Mouse (Mus musculus) neural tube, embryonic 10.5 days (tissue): ENCODE measurements at regions not wholly inside any gene's neighbourhood (a gene's known extent, or its start where the extent isn't known, plus 50 kb on each side); places are given as distances from the start of the nearest gene placed in this dataset.
"Not testable (repeated sequence)": the region's sequence is repeated elsewhere in the genome, so short reads cannot be mapped to it uniquely, and the experiment has no call there.

Source experiments
- DNase-seq: peaks from one replicate; pipeline ENCODE4 v3.0.0-alpha.2; 2017; ENCODE audit warnings: low spot score; ENCODE audit errors: extremely low spot score

DNA sequence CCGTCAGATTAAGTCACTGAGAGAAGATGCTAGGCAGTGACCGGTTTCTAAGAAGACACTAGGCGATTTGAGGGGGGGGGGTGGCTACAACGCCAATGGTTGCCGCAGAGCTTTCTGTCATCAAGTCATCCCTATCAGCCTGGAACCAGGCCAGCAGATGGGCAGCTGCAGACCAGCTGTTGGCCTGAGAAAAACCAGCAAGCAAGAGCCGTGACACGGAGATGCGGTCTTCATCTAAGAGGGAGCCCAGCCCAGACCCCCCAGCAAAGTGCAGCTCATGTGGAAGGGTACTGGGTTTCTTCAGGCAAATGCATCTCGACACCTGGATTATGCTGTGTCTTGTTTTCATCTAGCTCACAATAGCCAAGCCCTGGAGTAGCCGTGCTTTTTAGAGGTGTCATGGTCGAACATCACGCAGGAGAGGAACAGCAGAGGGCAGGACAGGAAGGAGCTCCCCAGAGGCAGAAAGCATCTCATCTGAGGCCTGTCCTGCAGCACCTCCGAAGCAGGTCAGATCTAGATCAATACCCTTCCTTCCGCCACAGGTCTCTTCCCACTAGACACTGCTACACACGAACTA is 76.3 kb downstream of the Cpn2 start:
- DNase-seq = peak; percentile 55

DNA sequence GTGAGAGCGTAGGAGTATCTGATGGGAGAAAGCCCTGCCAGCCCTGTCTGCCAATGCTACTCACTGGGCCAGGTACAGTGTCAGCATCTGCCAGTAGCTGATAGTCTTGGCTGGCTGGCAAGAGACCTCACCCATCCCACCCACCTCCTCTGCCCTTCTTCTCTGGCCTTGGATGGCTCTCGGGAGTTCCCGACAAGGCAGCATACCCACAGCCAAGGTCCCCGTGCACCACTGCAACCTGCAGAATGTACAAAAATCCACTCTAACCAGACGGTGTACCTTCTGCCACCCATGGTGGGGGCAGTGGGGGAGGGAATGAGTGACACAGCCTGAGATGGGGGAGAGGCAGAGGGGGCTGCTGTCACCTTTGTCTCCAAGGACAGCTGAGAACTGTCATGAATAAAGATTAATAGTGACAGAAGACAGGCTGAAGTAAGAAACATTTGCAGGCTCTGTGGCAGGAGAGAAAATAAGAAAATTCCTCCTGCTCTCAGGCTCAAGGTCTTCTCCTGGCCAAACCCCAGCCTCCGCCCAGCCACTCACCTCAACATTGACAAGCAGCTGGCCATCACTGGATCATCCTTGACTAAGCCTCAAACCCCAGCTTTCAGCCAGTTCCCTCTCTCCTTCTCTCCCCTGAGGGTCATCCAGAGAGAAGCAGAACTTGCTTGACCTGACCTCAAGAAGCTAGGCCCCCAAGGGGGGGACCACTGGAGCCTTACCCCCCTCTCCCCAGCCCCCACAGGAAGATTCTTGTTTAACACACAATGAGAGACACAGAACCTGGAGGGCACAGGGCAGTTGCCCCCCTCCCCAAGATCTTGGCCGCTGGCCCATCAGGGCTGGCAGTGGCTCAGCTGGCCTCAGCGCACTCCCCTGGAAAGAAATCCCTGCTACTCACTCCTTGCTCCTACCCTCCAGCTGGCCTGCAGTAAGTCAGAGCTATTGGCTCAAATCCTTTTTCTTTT is 73.7 kb downstream of the Cpn2 start:
- DNase-seq = no peak

DNA sequence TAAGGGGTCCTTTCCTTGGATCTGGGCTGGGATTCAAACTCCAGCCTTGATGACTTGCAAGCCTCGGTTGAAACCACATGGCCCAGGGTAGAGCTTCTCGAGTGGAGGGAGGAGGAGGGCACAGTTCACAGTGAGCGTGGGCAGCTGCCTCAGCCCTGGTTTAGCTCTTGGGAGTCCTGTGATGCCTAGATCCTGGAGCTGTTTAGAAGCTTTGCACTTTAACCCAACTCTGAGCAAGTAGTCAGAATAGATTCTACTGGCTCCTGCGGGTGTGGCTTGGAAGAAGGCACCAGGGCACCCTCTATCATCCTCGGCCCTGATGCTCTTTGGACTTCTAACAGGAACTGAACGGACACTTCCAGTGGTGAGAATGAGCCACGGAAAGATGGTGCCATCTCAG is 72.5 kb downstream of the Cpn2 start:
- DNase-seq = no peak

DNA sequence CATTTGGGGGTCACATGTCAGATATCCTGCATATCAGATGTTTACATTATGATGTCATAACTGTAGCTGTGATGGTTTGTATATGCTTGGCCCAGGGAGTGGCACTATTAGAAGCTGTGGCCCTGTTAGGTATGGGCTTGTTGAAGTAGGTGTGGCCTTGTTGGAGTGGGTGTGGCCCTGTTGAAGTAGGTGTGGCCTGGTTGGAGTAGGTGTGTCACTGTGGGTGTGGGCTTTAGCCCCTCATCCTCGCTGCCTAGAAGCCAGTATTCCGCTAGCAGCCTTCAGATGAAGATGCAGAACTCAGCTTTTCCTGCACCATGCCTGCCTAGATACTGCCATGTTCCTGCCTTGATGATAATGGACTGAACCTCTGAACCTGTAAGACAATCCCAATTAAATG is 71.4 kb downstream of the Cpn2 start:
- DNase-seq = not testable (repeated sequence)

DNA sequence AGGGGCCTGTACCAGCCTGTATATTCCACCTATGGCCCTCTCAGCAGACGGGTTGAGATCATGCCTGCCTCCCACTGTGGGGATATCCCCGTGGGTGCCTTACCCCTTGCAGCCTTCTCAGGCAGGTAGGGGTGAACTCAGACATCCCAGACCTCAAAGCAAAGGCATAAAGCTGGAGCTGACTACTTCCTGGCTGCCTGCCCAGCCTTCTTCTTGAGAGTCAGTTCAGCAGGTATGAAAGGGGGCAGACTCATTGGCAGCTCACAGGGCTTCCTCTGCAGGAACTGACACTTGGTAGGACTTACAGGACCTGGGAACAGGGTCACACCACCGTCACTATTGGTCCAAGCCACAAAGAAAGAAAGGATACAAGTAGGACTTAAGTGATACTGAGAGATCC is 69.9 kb downstream of the Cpn2 start:
- no peak for DNase-seq

DNA sequence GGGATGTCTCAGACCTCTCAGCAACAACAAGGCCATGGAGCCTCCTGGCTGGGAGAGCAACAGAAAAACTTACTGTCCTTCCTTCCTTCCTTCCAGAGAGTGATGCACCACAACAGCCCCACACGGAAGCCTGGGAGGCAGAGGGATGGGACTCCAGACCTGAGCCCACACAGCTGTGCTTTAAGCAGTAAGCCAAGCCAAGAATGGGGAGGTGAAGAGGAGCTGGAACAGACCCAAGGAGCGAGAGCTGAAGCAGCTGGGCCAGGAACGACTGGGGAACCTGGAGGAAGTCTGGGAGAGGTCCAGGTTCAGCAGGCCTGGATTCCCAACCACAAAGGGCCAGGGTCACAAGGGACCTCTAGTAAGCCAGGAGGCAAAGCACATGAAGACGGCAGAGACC is 67.5 kb downstream of the Cpn2 start:
- DNase-seq = no peak

DNA sequence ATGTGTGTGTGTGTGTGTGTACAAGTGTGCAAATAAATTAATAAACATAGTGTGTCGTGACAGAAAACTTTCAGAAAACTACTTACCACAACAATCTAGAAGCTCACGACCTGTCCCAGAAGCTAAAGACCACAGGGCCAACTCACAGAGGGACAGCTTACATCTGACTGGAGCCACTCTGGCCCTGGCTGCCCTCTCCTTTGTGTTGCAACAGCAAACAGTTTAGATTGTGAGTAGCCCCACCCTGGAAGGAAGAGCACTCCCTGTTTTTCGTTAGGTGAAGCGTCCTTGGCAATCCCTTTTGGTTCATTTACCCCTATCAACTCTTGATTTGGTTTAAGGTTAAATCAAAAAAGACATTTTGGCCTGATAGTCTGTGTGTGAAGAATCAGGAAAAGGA is 63.2 kb downstream of the Cpn2 start:
- no peak for DNase-seq

DNA sequence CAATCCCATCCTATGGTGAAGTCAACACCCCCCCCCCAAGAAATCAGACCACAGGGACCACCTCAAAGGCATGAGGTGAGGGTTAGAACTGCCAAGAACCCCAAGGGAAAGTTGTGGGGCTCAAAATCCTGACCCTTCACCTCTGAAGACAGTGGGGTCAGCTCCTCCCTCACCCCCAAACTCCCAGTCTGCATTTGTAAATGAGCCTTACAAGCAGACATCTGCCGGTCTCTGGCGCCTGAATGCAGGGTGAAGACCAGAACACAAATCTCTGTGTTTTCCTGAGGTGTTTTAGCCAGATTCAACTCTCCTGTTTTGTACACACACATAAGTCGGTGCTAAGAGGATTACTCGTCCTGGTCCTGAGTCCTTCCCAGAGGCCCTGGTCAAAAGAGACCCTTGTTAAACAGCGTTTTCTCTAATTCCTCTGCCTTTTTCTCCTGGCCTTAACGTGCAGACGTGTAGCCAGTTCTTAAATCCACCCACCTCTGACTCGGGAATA is 61.9 kb downstream of the Cpn2 start:
- DNase-seq = no peak

DNA sequence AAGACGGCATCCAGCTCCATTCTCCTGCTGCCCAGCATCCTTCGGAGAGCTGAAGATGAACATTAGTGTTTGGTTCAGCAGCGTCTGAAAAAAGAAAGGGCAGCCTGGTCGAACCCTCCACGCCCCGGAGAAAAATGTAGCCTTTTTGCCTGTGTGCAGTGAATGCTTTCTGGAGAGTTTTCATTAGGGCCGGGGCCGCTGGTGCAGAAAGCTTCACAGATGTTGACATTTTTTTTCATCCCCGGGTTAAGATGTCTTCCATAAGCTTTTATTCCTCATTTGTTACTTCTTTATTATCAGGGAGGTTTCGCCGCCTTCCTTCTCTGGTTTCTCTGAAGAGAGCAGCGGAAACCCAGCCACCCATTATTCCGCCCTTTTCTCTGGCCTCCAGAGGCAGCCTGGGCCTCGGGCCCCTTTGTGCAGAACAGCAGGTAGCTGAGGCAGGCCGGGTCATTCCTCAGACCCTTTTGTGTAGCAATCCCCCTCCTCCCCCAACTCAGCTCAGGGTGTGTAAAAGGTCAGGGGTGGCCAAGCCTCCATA is 61.4 kb downstream of the Cpn2 start:
- DNase-seq = peak; percentile 63
